Mouse (Mus musculus) forebrain, postnatal 0 days (tissue): ENCODE measurements around the gene Dhrs3. TPM values are rescaled to one million over a fixed set of nuclear protein-coding genes. Genes with fewer than 3 reads are reported as not detected.

Experiments
- ATAC-seq: fragments of 200-750 bp; cut with Nextera tagmentation; 2 replicates; pipeline ENCODE4 v1.8.0; 2017; ENCODE audit warnings: mild to moderate bottlenecking, moderate library complexity
- DNase-seq: peaks from one replicate; pipeline ENCODE4 v3.0.0-alpha.2; 2015
- H3K27ac ChIP-seq: fragments of 300-500 bp; sonication (generic); 2 replicates; pipeline ENCODE4 v1.5.1; 2014; ENCODE audit warnings: low read depth, mild to moderate bottlenecking, antibody characterized with exemption, low read length, moderate library complexity, mixed read lengths
- H3K27me3 ChIP-seq: fragments of 300-500 bp; sonication (generic); 2 replicates; pipeline ENCODE4 v1.6.1; 2014; ENCODE audit warnings: mild to moderate bottlenecking, low read length, mixed read lengths; ENCODE audit not compliant: insufficient read depth
- H3K36me3 ChIP-seq: fragments of 300-500 bp; sonication (generic); 2 replicates; pipeline ENCODE4 v1.6.1; 2014; ENCODE audit warnings: mild to moderate bottlenecking, moderate library complexity; ENCODE audit not compliant: insufficient read depth
- H3K4me1 ChIP-seq: fragments of 300-500 bp; sonication (generic); 2 replicates; pipeline ENCODE4 v1.6.1; 2014; ENCODE audit warnings: antibody characterized with exemption; ENCODE audit not compliant: insufficient read depth
- H3K4me2 ChIP-seq: fragments of 300-500 bp; sonication (generic); 2 replicates; pipeline ENCODE4 v1.6.1; 2014; ENCODE audit warnings: low read depth, mild to moderate bottlenecking, moderate library complexity
- H3K4me3 ChIP-seq: fragments of 300-500 bp; sonication (generic); 2 replicates; pipeline ENCODE4 v1.5.1; 2014; ENCODE audit warnings: low read depth, low read length, mixed read lengths
- H3K9ac ChIP-seq: fragments of 300-500 bp; sonication (generic); 2 replicates; pipeline ENCODE4 v1.6.1; 2014; ENCODE audit warnings: mild to moderate bottlenecking
- H3K9me3 ChIP-seq: fragments of 300-500 bp; sonication (generic); 2 replicates; pipeline ENCODE4 v1.6.1; 2016; ENCODE audit warnings: low read length
- CTCF ChIP-seq: sonication (generic); IDR thresholded peaks from 2 replicates; pipeline ENCODE4 v1.5.1; 2016; ENCODE audit warnings: antibody characterized with exemption, control low read depth, low read depth
- WGBS: fragments of 180-500 bp; shearing (Covaris S2); extraction: QIAGEN DNeasy Blood & Tissue Kit; methylation state at CpG from one replicate; pipeline ENCODE4 v1.1.7; 2014; 5-methylcytosine and 5-hydroxymethylcytosine counted together
- polyA plus RNA-seq: library from polyadenylated mRNA; unstranded; fragments of >200 nt; fragmentation: Nextera tagmentation; extraction: Ambion mirVana; gene quantifications from 2 replicates; pipeline ENCODE4 v1.2.1, GENCODE M21; 2015
- total RNA-seq: library from RNA; depleted of rRNA; stranded (reverse); fragments of >200 nt; gene quantifications from 2 replicates; pipeline ENCODE4 v1.2.3, GENCODE M21; 2014

The Dhrs3 gene
- total and polyA plus RNA-seq, 2 experiments from 2014 or later = 13.6 to 23.0 TPM

GRCm38 (mm10) chr4:144891743-144892132 is 889 bp upstream of the Dhrs3 start:
- ATAC-seq (no peak), DNase-seq (no peak)
- no peak for TF ChIP-seq CTCF
- H3K4me2 ChIP-seq = peak overlapping the region; percentile 90
- peaks cover 3% of the 10 kb centered on the region; the same call in 1 of the 2 replicates for H3K4me1 ChIP-seq
- no peaks in the 10 kb centered on the region for H3K9me3 ChIP-seq
- peak overlapping the region; percentile 15; the same call in 1 of the 2 replicates for H3K9ac ChIP-seq
- no peak overlapping the region for H3K27ac ChIP-seq
- peak overlapping the region; percentile 47 for H3K4me3 ChIP-seq
- 16% methylated on average over 5 of the region's 5 CpGs for WGBS
- H3K27me3 ChIP-seq = peaks cover 8% of the 10 kb centered on the region
- H3K36me3 ChIP-seq = no peaks in the 10 kb centered on the region

- H3K27ac ChIP-seq = peak overlapping the region; percentile 10; the same call in 1 of the 2 replicates
- no peak for TF ChIP-seq CTCF
These were observed 278 bp downstream of the Dhrs3 start for GRCm38 (mm10) chr4:144892937-144893272.

GRCm38 (mm10) chr4:144893561-144894486 is 1.2 kb downstream of the Dhrs3 start:
- Histone ChIP-seq H3K4me1 (peaks cover 3% of the 10 kb centered on the region; the same call in 1 of the 2 replicates), H3K4me2 (peak overlapping the region; percentile 90), H3K9me3 (no peaks in the 10 kb centered on the region), H3K4me3 (peak overlapping the region; percentile 47), H3K9ac (peak overlapping the region; percentile 52), H3K27ac (0 out of 2 replicates have a peak overlapping the region, but pooled peaks have one; percentile 16), H3K36me3 (no peaks in the 10 kb centered on the region), H3K27me3 (peaks cover 8% of the 10 kb centered on the region)
- ATAC-seq (no peak), DNase-seq (no peak)
- TF ChIP-seq CTCF = no peak
- under 1% methylated on average over 44 of the region's 44 CpGs for WGBS

More at GRCm38 (mm10) chr4:144892937-144893272, 278 bp downstream of the Dhrs3 start:
- under 1% methylated on average over 12 of the region's 12 CpGs for WGBS
- H3K9ac ChIP-seq = peak overlapping the region; percentile 26; the same call in 1 of the 2 replicates
- H3K27me3 ChIP-seq = peaks cover 8% of the 10 kb centered on the region
- H3K36me3 ChIP-seq = no peaks in the 10 kb centered on the region
- peaks cover 3% of the 10 kb centered on the region; the same call in 1 of the 2 replicates for H3K4me1 ChIP-seq
- no peaks in the 10 kb centered on the region for H3K9me3 ChIP-seq
- ATAC-seq (no peak), DNase-seq (no peak)
- peak overlapping the region; percentile 90 for H3K4me2 ChIP-seq
- H3K4me3 ChIP-seq = peak overlapping the region; percentile 47

- Histone ChIP-seq H3K4me3 (peak overlapping the region; percentile 47), H3K27me3 (peaks cover 8% of the 10 kb centered on the region), H3K9me3 (no peaks in the 10 kb centered on the region), H3K4me1 (peaks cover 3% of the 10 kb centered on the region; the same call in 1 of the 2 replicates), H3K36me3 (no peaks in the 10 kb centered on the region), H3K27ac (0 out of 2 replicates have a peak overlapping the region, but pooled peaks have one; percentile 16), H3K4me2 (peak overlapping the region; percentile 90), H3K9ac (no peak overlapping the region; the same call in 1 of the 2 replicates)
- DNase-seq (no peak), ATAC-seq (no peak)
- no peak for TF ChIP-seq CTCF
- 2% methylated on average over 11 of the region's 11 CpGs for WGBS
These were observed 2.0 kb downstream of the Dhrs3 start for GRCm38 (mm10) chr4:144894487-144895210.

- DNase-seq (peak; percentile 43), ATAC-seq (peak; percentile 23)
- Histone ChIP-seq H3K36me3 (no peaks in the 10 kb centered on the region), H3K4me1 (peaks cover 3% of the 10 kb centered on the region; the same call in 1 of the 2 replicates), H3K27me3 (peaks cover 8% of the 10 kb centered on the region), H3K27ac (no peak overlapping the region), H3K9me3 (no peaks in the 10 kb centered on the region), H3K4me3 (peak overlapping the region; percentile 47; the same call in 1 of the 2 replicates), H3K4me2 (peak overlapping the region; percentile 90; the same call in 1 of the 2 replicates), H3K9ac (no peak overlapping the region)
- no peak for TF ChIP-seq CTCF
- 50% methylated on average over 2 of the region's 2 CpGs for WGBS
These were observed 2.6 kb downstream of the Dhrs3 start for GRCm38 (mm10) chr4:144895211-144895590.

- H3K27ac ChIP-seq = no peak overlapping the region
- H3K4me3 ChIP-seq = no peak overlapping the region
- H3K36me3 ChIP-seq = no peaks in the 10 kb centered on the region
- no peak overlapping the region for H3K4me2 ChIP-seq
- H3K9me3 ChIP-seq = no peaks in the 10 kb centered on the region
- H3K4me1 ChIP-seq = peaks cover 3% of the 10 kb centered on the region; the same call in 1 of the 2 replicates
- DNase-seq = no peak
- no peak for TF ChIP-seq CTCF
- no peak for ATAC-seq
- WGBS = 65% methylated on average over 3 of the region's 3 CpGs
- peaks cover 8% of the 10 kb centered on the region for H3K27me3 ChIP-seq
- no peak overlapping the region for H3K9ac ChIP-seq
These were observed 3.7 kb downstream of the Dhrs3 start for GRCm38 (mm10) chr4:144896321-144896720.
